Mouse (Mus musculus) kidney, postnatal 10 days (tissue): ENCODE data around the gene Neurl3.

Experiments
- DNase-seq: peaks from one replicate; pipeline ENCODE4 v3.0.0; 2021; ENCODE audit warnings: mixed read lengths

The Neurl3 gene

GRCm38 (mm10) chr1:36255871-36256640 lies 18.4 kb downstream of the Neurl3 start:
- peak; percentile 45 for DNase-seq

- DNase-seq = peak; percentile 79
These were observed 19.7 kb downstream of the Neurl3 start for GRCm38 (mm10) chr1:36254635-36255360.

GRCm38 (mm10) chr1:36252791-36253190 lies 21.7 kb downstream of the Neurl3 start:
- peak; percentile 83 for DNase-seq

GRCm38 (mm10) chr1:36251426-36251825 lies 23.1 kb downstream of the Neurl3 start:
- DNase-seq = peak; percentile 32

- DNase-seq = no peak
These were observed 27.8 kb downstream of the Neurl3 start for GRCm38 (mm10) chr1:36246688-36247087.

GRCm38 (mm10) chr1:36244828-36245215 lies 29.7 kb downstream of the Neurl3 start:
- DNase-seq = no peak

GRCm38 (mm10) chr1:36244058-36244827 lies 30.2 kb downstream of the Neurl3 start, which contains the start of gene Uggt1:
Gene Uggt1 (minus strand): TSS chr1:36244720.
- DNase-seq = peak; percentile 96

GRCm38 (mm10) chr1:36243447-36244057 lies 30.9 kb downstream of the Neurl3 start:
- no peak for DNase-seq

- DNase-seq = no peak
These were observed 32.5 kb downstream of the Neurl3 start for GRCm38 (mm10) chr1:36241903-36242429.

- DNase-seq = no peak
These were observed 34.3 kb downstream of the Neurl3 start for GRCm38 (mm10) chr1:36240176-36240575.

GRCm38 (mm10) chr1:36239396-36239795 lies 35.1 kb downstream of the Neurl3 start:
- DNase-seq = no peak

GRCm38 (mm10) chr1:36235855-36236254 lies 38.6 kb downstream of the Neurl3 start:
- no peak for DNase-seq

GRCm38 (mm10) chr1:36235057-36235639 lies 39.3 kb downstream of the Neurl3 start:
- no peak for DNase-seq

GRCm38 (mm10) chr1:36233218-36233617 lies 41.3 kb downstream of the Neurl3 start:
- DNase-seq = no peak

- DNase-seq = no peak
These were observed 43.4 kb downstream of the Neurl3 start for GRCm38 (mm10) chr1:36230919-36231705.

- DNase-seq = no peak
These were observed 46.0 kb downstream of the Neurl3 start for GRCm38 (mm10) chr1:36228461-36228860.

GRCm38 (mm10) chr1:36224648-36225047 lies 49.8 kb downstream of the Neurl3 start:
- no peak for DNase-seq
